Mouse (Mus musculus) cerebellum, adult 2 months (tissue): Measurements from ENCODE around the gene Hoxd12. TPM values are rescaled to one million over a fixed set of nuclear protein-coding genes. Genes with fewer than 3 reads are reported as not detected.

Experiments
- DNase-seq, 2 experiments: peaks; one replicate each; pipeline ENCODE4 v3.0.0; 2021
- H3K27ac ChIP-seq: fragments of 200-500 bp; 2 replicates; pipeline ENCODE4 v1.5.1; 2012; ENCODE audit warnings: low read length, control low read depth, inconsistent platforms; ENCODE audit not compliant: insufficient read depth
- H3K27me3 ChIP-seq: fragments of 200-500 bp; 2 replicates; pipeline ENCODE4 v1.6.1; 2012; ENCODE audit warnings: inconsistent platforms, mild to moderate bottlenecking, low read length, moderate library complexity; ENCODE audit not compliant: control insufficient read depth, insufficient read depth
- H3K4me1 ChIP-seq: fragments of 200-500 bp; 2 replicates; pipeline ENCODE4 v1.6.1; 2011; ENCODE audit warnings: low read length; ENCODE audit not compliant: control insufficient read depth, insufficient read depth
- H3K4me3 ChIP-seq: fragments of 200-500 bp; replicated peaks from 2 replicates; pipeline ENCODE3; 2011; ENCODE audit warnings: mild to moderate bottlenecking, low read depth, low read length, control low read depth; ENCODE audit not compliant: insufficient read depth
- CTCF ChIP-seq: fragments of 200-500 bp; IDR thresholded peaks from 2 replicates; pipeline ENCODE4 v1.5.1; 2011; ENCODE audit warnings: low read depth, mild to moderate bottlenecking, control low read depth, low read length, moderate library complexity, borderline replicate concordance; ENCODE audit not compliant: insufficient read depth
- POLR2A ChIP-seq: fragments of 200-500 bp; IDR thresholded peaks from 2 replicates; pipeline ENCODE4 v1.6.1; 2011; ENCODE audit warnings: low read length, control low read depth, borderline replicate concordance; ENCODE audit not compliant: insufficient read depth
- WGBS: fragments of 180-500 bp; shearing (Covaris S2); methylation state at CpG from one replicate; pipeline ENCODE4 v1.1.7; 2018; 5-methylcytosine and 5-hydroxymethylcytosine counted together
- polyA plus RNA-seq: library from polyadenylated mRNA; depleted of rRNA; stranded (reverse); fragments of >200 nt; gene quantifications from 2 replicates; pipeline ENCODE4 v1.2.3, GENCODE M21; 2012

Gene Hoxd12
- polyA plus RNA-seq, 1 experiment, result not detected

DNA sequence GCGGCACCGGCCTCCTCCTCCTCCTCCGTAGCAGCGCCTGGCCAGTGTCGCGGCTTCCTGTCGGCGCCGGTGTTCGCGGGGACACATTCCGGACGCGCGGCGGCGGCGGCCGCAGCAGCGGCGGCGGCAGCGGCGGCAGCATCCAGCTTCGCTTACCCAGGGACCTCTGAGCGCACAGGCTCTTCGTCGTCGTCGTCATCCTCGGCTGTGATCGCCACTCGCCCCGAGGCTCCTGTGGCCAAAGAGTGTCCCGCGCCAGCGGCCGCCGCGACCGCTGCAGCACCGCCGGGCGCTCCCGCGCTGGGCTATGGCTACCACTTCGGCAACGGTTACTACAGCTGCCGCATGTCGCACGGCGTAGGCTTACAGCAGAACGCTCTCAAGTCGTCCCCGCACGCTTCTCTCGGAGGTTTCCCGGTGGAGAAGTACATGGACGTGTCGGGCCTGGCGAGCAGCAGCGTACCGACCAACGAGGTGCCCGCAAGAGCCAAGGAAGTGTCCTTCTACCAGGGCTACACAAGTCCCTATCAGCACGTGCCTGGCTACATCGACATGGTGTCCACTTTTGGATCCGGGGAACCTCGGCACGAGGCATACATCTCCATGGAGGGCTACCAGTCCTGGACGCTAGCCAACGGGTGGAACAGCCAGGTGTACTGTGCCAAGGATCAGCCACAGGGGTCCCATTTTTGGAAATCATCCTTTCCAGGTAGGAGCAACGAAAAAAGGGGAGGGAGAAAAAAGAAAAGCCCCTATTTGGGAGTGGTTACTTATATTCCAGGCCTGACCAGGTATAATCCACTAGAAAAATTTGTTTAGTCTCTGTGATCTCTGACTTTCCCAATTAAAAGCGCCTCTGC is 6.2 kb upstream of the Hoxd12 start:
- no peaks in the 10 kb centered on the region for H3K4me1 ChIP-seq
- H3K4me3 ChIP-seq, result no peak overlapping the region
- WGBS, result 1% methylated on average over 72 of the region's 74 CpGs
- peaks cover 12% of the 10 kb centered on the region; the same call in 1 of the 2 replicates for H3K27me3 ChIP-seq
- no peak overlapping the region for H3K27ac ChIP-seq
- no peak for TF ChIP-seq CTCF
- TF ChIP-seq POLR2A, result no peak
- DNase-seq, result no peak

GRCm38 (mm10) chr2:74669230-74669578 is 5.6 kb upstream of the Hoxd12 start:
- DNase-seq, result no peak
- Histone ChIP-seq H3K4me3 (no peak overlapping the region), H3K27me3 (peaks cover 12% of the 10 kb centered on the region; the same call in 1 of the 2 replicates), H3K27ac (no peak overlapping the region), H3K4me1 (no peaks in the 10 kb centered on the region)
- TF ChIP-seq CTCF (no peak), POLR2A (no peak)
- WGBS, result 3% methylated on average over 3 of the region's 3 CpGs

- 4% methylated on average over 14 of the region's 14 CpGs for WGBS
- H3K4me1 ChIP-seq, result no peaks in the 10 kb centered on the region
- H3K4me3 ChIP-seq, result no peak overlapping the region
- no peak overlapping the region for H3K27ac ChIP-seq
- TF ChIP-seq POLR2A, result no peak
- TF ChIP-seq CTCF, result no peak
- DNase-seq, result no peak
- H3K27me3 ChIP-seq, result peaks cover 12% of the 10 kb centered on the region; the same call in 1 of the 2 replicates
These were observed 5.1 kb upstream of the Hoxd12 start for GRCm38 (mm10) chr2:74669650-74670235.

GRCm38 (mm10) chr2:74670632-74671188 is 4.1 kb upstream of the Hoxd12 start:
- 6% methylated on average over 3 of the region's 3 CpGs for WGBS
- no peak for DNase-seq
- TF ChIP-seq POLR2A (no peak), CTCF (no peak)
- H3K4me3 ChIP-seq, result no peak overlapping the region
- H3K4me1 ChIP-seq, result no peaks in the 10 kb centered on the region
- no peak overlapping the region for H3K27ac ChIP-seq
- peaks cover 12% of the 10 kb centered on the region; the same call in 1 of the 2 replicates for H3K27me3 ChIP-seq

DNA sequence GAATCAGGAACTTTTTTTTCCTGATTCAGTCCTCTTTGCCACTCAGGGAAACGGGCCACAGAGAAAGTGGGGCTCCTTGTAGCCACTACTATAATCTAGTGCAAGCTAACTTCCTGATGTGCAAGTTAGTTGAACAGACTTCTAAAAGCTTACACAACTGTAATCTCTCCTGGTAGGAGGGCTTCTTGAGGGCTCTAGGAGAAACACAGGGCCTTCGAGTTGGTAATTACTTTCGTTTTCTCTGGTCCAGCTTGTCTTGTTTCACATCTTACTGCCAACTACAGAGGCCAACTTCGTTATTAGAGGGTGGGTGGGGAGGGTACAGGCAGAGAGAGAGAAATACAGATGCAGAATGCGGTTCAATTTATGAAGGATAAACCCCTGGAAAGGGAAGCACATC is 3.0 kb upstream of the Hoxd12 start:
- no peak overlapping the region for H3K4me3 ChIP-seq
- H3K4me1 ChIP-seq, result no peaks in the 10 kb centered on the region
- no peak for DNase-seq
- 28% methylated on average over 5 of the region's 5 CpGs for WGBS
- H3K27ac ChIP-seq, result no peak overlapping the region
- H3K27me3 ChIP-seq, result peaks cover 14% of the 10 kb centered on the region; the same call in 1 of the 2 replicates
- TF ChIP-seq CTCF (no peak), POLR2A (no peak)

DNA sequence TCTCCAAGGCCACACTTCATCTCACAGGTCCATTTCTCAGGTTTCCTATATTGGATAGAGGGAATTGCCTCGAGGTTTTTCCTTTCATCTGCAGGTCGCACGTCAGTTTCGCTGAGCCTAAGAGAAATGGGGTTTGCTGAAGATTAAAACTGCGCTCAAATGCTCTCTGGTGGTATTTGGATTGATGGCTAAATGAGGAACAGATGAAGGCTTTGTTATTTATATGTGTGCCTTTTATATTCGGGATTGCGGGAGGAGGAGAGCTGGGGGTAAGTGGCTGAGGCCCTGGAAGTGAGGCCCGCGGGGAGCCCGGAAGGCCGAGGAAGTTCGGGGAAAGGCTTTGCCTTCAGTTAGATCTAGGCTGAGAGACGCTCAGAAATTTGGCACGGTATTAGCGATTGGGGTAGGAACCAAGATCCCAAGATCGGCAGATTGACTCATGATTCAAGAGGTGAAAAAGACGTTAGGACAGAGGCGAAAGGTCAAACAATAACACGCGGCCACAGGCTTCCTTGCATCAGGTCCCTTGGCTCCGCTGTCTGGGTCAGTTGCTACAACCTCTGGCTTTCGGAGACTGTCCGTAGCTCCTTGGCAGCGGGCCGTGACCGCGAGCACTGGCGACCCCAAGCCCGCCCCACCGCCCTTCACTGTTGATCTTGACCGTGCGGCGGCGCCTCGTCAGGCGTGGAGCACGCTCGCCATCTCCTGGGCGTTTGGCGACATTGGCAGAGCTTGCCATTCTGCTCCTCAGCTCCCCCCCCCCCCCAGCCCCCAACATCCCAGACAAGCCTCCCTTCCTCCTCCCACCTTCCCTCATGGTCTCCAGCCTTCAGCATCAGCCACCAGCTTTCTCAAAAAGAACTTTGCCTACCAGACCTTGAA is 2.1 kb upstream of the Hoxd12 start:
- Histone ChIP-seq H3K4me3 (no peak overlapping the region), H3K27ac (no peak overlapping the region), H3K4me1 (no peaks in the 10 kb centered on the region), H3K27me3 (peaks cover 10% of the 10 kb centered on the region; the same call in 1 of the 2 replicates)
- peak; percentile 34 to 55 for DNase-seq
- 7% methylated on average over 40 of the region's 40 CpGs for WGBS
- TF ChIP-seq POLR2A, result no peak
- peak; percentile 64 for TF ChIP-seq CTCF

DNA sequence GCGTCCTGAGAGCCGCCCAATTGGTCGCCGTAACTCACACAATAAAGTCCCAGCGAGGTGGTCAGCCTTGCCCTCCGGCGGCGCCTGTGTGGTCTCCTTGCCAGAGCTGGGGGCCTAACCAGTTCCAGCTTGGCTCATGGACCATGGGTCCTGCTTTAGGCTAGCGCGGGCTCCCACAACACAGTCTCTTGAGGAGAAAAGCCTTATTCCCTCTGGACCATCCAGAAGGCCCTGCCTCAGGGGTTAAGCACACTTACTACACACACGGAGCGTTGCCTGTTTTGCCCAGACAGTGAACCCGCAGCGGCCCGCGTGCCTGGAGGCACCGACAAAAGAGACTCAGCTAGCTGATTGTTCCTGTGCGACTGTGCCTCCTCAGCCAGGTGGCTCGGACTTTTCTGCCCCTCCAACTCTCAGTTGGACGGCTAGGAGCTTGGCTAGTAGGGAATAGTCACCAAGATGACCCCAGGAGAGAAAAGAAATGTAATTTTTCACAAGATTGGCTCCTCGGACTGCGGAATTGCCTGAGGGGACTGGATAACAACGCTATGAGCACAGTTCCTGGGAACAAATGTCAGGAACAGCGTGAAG is 883 bp upstream of the Hoxd12 start:
- Histone ChIP-seq H3K4me1 (no peaks in the 10 kb centered on the region), H3K27ac (no peak overlapping the region), H3K4me3 (no peak overlapping the region), H3K27me3 (peaks cover 9% of the 10 kb centered on the region; the same call in 1 of the 2 replicates)
- DNase-seq, result no peak
- no peak for TF ChIP-seq CTCF
- WGBS, result 2% methylated on average over 24 of the region's 24 CpGs
